Mouse (Mus musculus) stomach, embryonic 16.5 days (tissue): ENCODE results near the gene Kat2a. TPM values are rescaled to one million over a fixed set of nuclear protein-coding genes. Genes with fewer than 3 reads are reported as not detected.

Experiments
- ATAC-seq: fragments of 200-750 bp; cut with Nextera tagmentation; 2 replicates; pipeline ENCODE4 v1.8.0; 2017; ENCODE audit warnings: moderate number of reproducible peaks, moderate TSS enrichment; ENCODE audit not compliant: insufficient read depth, low FRiP score
- H3K27ac ChIP-seq: fragments of 300-500 bp; sonication (generic); 2 replicates; pipeline ENCODE4 v1.5.1; 2014; ENCODE audit warnings: low read length
- H3K27me3 ChIP-seq: fragments of 300-500 bp; sonication (generic); 2 replicates; pipeline ENCODE4 v1.6.1; 2014; ENCODE audit warnings: low read length, control low read depth, mixed read lengths; ENCODE audit not compliant: control insufficient read depth, insufficient read depth
- H3K36me3 ChIP-seq: fragments of 300-500 bp; sonication (generic); 2 replicates; pipeline ENCODE4 v1.6.1; 2014; ENCODE audit warnings: low read length; ENCODE audit not compliant: control insufficient read depth, insufficient read depth
- H3K4me1 ChIP-seq: fragments of 300-500 bp; sonication (generic); 2 replicates; pipeline ENCODE4 v1.6.1; 2014; ENCODE audit warnings: low read length, control low read depth, mixed read lengths; ENCODE audit not compliant: control insufficient read depth, insufficient read depth
- H3K4me2 ChIP-seq: fragments of 300-500 bp; sonication (generic); 2 replicates; pipeline ENCODE4 v1.6.1; 2014; ENCODE audit warnings: low read depth, low read length, mixed read lengths
- H3K4me3 ChIP-seq: fragments of 300-500 bp; sonication (generic); replicated peaks from 2 replicates; pipeline ENCODE4 v1.5.1; 2014; ENCODE audit warnings: mild to moderate bottlenecking, low read length
- H3K9ac ChIP-seq: fragments of 300-500 bp; sonication (generic); 2 replicates; pipeline ENCODE4 v1.6.1; 2014; ENCODE audit warnings: low read length
- H3K9me3 ChIP-seq: fragments of 300-500 bp; sonication (generic); replicated peaks from 2 replicates; pipeline ENCODE4 v1.6.1; 2016; ENCODE audit warnings: low read length, control low read depth; ENCODE audit not compliant: control insufficient read depth
- WGBS: fragments of 180-500 bp; shearing (Covaris S2); extraction: QIAGEN DNeasy Blood & Tissue Kit; methylation state at CpG from one replicate; pipeline ENCODE4 v1.1.7; 2014; 5-methylcytosine and 5-hydroxymethylcytosine counted together
- polyA plus RNA-seq: library from polyadenylated mRNA; unstranded; fragments of >200 nt; fragmentation: Nextera tagmentation; extraction: Ambion mirVana; gene quantifications from 2 replicates; pipeline ENCODE4 v1.2.1, GENCODE M21; 2015

Gene Kat2a
- polyA plus RNA-seq, 1 experiment from 2014 or later, result 40.6 TPM

DNA sequence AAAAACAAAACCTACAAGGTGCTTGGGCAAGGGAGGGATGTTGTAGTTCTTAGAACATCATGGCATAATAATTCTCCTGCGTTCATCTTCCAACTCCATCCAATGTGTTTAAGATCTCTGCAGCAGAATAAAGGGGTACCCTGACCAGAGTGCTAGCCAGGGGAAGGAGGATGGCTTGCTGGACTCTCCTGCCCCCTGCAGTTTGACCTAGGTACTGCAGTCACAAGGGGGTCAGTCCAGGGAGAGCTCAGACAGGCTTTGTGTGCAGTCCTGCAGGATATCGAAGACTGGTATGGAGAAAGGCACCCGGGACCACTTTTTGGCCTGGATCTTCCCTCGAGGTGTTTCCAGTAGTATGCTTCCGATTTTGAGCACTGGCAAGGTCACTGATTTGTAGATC is 17.3 kb downstream of the Kat2a start:
- peak; percentile 63; the same call in 1 of the 2 replicates for ATAC-seq

DNA sequence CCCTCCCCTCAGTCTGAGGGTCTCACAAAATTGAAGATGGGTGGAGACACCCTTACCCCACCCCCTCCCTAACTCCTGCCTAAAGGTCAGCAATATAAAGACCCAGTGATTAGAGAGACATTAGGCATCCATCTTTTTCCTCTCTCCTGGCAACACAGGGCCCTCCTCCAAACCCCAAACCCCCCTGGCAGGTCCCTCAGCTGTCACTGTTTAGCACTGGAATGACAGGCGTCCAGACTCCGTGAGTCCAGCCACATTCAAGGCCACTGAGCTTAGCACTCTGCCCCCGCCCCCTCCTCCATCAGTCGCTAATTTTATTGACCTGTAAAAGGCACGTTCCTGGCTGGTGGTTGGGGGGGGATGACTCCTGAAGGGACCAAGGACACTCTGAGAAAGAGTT is 19.1 kb downstream of the Kat2a start:
- ATAC-seq, result no peak
- 29% methylated on average over 5 of the region's 5 CpGs for WGBS
- H3K27ac ChIP-seq, result no peak overlapping the region
- H3K9ac ChIP-seq, result no peak overlapping the region
- no peak overlapping the region for H3K4me3 ChIP-seq
- no peaks in the 10 kb centered on the region for H3K9me3 ChIP-seq
- H3K36me3 ChIP-seq, result no peaks in the 10 kb centered on the region
- peaks cover 8% of the 10 kb centered on the region; the same call in 1 of the 2 replicates for H3K27me3 ChIP-seq
- H3K4me2 ChIP-seq, result no peak overlapping the region
- peaks cover 4% of the 10 kb centered on the region; the same call in 1 of the 2 replicates for H3K4me1 ChIP-seq

More for the DNA sequence above, 17.3 kb downstream of the Kat2a start:
- no peak overlapping the region for H3K9ac ChIP-seq
- H3K4me2 ChIP-seq, result no peak overlapping the region
- H3K9me3 ChIP-seq, result no peaks in the 10 kb centered on the region
- H3K27ac ChIP-seq, result no peak overlapping the region
- WGBS, result 35% methylated on average over 5 of the region's 5 CpGs
- no peaks in the 10 kb centered on the region for H3K36me3 ChIP-seq
- H3K4me3 ChIP-seq, result no peak overlapping the region
- H3K4me1 ChIP-seq, result peaks cover 4% of the 10 kb centered on the region; the same call in 1 of the 2 replicates
- peaks cover 8% of the 10 kb centered on the region; the same call in 1 of the 2 replicates for H3K27me3 ChIP-seq

DNA sequence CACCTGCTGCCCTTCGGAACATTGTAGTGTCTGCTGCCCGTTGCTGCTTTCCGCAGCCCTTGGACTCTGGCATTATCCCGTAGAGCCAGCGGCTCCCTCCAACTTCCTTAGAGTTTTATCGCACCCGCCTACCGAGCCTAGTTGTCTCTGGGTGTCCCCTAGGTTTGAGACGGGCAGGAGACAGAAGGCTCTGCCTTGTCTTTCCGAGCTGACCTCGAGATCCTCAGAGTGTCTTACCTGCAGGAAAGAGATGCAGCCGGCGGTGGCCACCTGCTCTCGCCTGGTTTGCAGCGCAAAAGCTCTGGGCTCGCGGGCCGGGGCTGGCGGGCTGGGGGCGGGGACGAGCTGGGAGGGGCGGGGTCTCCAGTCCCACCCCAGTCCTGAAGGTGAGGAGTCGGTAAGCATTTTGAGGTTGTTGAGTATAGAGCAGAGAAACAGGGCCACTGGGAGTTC is 20.1 kb downstream of the Kat2a start, which contains the start of gene Zfp385c:
TSS of gene Zfp385c (minus strand) at position 292 of the 453 bp plus-strand sequence.
- H3K4me3 ChIP-seq, result peak within 1 kb of the TSS; percentile 41
- peaks cover 8% of the 10 kb centered on the region; the same call in 1 of the 2 replicates for H3K27me3 ChIP-seq
- H3K27ac ChIP-seq, result no peak within 1 kb of the TSS
- peak within 1 kb of the TSS; percentile 23; the same call in 1 of the 2 replicates for H3K9ac ChIP-seq
- peak within 1 kb of the TSS; percentile 61 for H3K4me2 ChIP-seq
- under 1% methylated on average over 23 of the region's 23 CpGs for WGBS
- no peaks in the 10 kb centered on the region for H3K36me3 ChIP-seq
- H3K4me1 ChIP-seq, result peaks cover 4% of the 10 kb centered on the region; the same call in 1 of the 2 replicates
- no peaks in the 10 kb centered on the region for H3K9me3 ChIP-seq
- ATAC-seq, result no peak

DNA sequence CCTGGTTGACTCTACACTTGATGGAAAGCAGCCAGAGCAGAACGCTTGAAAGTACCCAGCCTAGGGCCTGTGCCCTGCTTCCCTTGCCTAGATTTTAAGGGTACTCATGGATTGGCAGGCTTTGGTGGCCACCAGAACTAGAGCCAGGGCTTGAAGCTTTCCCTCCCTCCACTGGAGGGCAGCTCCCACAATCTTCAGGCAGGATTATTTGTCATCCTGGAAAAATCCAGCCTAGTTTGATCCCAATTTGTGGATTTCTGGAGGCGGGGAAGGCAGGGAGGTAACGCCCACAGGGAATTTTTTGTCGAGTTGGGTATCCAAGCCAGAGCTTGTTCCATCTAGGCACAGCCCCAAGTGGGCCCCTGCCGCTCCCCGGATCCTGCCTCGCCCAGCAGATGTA is 21.9 kb downstream of the Kat2a start:
- Histone ChIP-seq H3K27me3 (peaks cover 8% of the 10 kb centered on the region; the same call in 1 of the 2 replicates), H3K9me3 (no peaks in the 10 kb centered on the region), H3K27ac (no peak overlapping the region), H3K9ac (no peak overlapping the region), H3K4me2 (no peak overlapping the region), H3K4me1 (peaks cover 4% of the 10 kb centered on the region; the same call in 1 of the 2 replicates), H3K4me3 (no peak overlapping the region), H3K36me3 (no peaks in the 10 kb centered on the region)
- 68% methylated on average over 7 of the region's 7 CpGs for WGBS
- no peak for ATAC-seq

- Histone ChIP-seq H3K27ac (no peak overlapping the region), H3K4me2 (no peak overlapping the region), H3K9ac (no peak overlapping the region), H3K4me3 (no peak overlapping the region), H3K9me3 (no peaks in the 10 kb centered on the region), H3K36me3 (no peaks in the 10 kb centered on the region), H3K4me1 (peaks cover 4% of the 10 kb centered on the region; the same call in 1 of the 2 replicates), H3K27me3 (peaks cover 8% of the 10 kb centered on the region; the same call in 1 of the 2 replicates)
- 74% methylated on average over 4 of the region's 4 CpGs for WGBS
- no peak for ATAC-seq
These were observed 23.8 kb downstream of the Kat2a start for GRCm38 (mm10) chr11:100688443-100688842.

DNA sequence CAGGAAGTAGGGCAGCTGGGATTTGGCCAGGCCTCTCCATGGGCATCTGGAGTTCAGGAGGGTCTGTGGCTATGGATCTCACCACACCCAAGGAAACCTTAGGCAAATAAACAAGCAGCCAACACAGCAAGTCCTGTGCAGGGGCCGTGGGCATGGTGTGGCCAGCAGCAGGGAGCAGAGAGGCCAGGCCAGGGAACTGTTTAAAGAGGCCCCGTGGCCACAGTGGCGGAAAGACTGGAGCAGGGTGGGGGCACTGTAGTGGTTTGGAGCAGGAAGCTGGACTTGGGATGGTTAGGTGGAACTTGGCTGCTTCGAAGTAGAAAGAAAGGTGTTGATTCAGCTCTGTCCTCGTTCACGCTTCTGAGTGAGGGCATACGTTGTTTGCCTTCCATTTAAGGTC is 25.0 kb downstream of the Kat2a start:
- H3K27ac ChIP-seq, result no peak overlapping the region
- no peak overlapping the region for H3K9ac ChIP-seq
- H3K27me3 ChIP-seq, result no peaks in the 10 kb centered on the region
- H3K4me1 ChIP-seq, result peaks cover 3% of the 10 kb centered on the region; the same call in 1 of the 2 replicates
- H3K4me3 ChIP-seq, result no peak overlapping the region
- H3K36me3 ChIP-seq, result no peaks in the 10 kb centered on the region
- 62% methylated on average over 7 of the region's 7 CpGs for WGBS
- no peaks in the 10 kb centered on the region for H3K9me3 ChIP-seq
- H3K4me2 ChIP-seq, result no peak overlapping the region
- no peak for ATAC-seq

DNA sequence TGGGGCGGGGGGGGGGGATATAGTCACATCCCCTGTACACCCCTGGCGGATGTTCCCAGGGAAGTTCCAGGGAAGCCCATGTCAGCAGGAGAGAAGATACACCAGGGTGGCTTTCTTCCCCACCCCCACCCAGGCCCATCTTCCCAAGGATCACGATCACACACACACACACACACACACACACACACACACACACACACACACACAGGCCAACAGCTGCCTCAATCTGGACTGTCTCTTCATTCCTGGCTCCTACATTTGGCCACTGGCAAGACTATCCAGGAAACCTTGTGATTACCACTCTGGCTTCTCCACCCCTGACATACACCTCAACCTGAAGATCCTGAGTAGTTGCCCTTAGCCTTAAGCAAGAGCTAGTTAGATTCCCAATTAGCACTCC is 26.9 kb downstream of the Kat2a start:
- Histone ChIP-seq H3K4me1 (no peaks in the 10 kb centered on the region), H3K9ac (no peak overlapping the region), H3K27ac (no peak overlapping the region), H3K36me3 (no peaks in the 10 kb centered on the region), H3K4me3 (no peak overlapping the region), H3K9me3 (no peaks in the 10 kb centered on the region), H3K4me2 (no peak overlapping the region), H3K27me3 (no peaks in the 10 kb centered on the region)
- ATAC-seq, result no peak
- WGBS, result 70% methylated on average over 2 of the region's 3 CpGs

DNA sequence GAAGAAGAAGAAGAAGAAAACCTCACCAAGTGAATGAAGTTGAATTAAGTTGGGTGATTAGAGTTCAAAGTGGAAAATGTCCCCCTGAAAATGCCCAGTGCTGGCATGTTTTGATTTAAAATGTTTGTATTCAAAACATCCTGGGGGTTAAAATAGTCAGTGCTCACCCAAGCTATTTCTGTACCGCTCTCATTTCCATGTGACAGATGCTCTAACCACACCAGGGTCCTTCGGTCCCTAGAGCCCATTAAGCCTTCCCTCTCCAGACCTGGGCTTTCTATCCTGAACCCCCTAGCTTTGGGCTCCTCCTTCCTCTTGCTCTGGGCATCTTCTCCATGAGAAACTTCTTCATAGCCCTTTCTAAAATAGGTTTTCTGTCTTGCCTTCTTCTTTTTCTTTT is 28.2 kb downstream of the Kat2a start:
- no peak overlapping the region for H3K27ac ChIP-seq
- H3K4me3 ChIP-seq, result no peak overlapping the region
- ATAC-seq, result no peak
- H3K4me2 ChIP-seq, result no peak overlapping the region
- 78% methylated on average over 2 of the region's 2 CpGs for WGBS
- H3K36me3 ChIP-seq, result no peaks in the 10 kb centered on the region
- H3K27me3 ChIP-seq, result no peaks in the 10 kb centered on the region
- H3K4me1 ChIP-seq, result no peaks in the 10 kb centered on the region
- H3K9me3 ChIP-seq, result no peaks in the 10 kb centered on the region
- H3K9ac ChIP-seq, result no peak overlapping the region

DNA sequence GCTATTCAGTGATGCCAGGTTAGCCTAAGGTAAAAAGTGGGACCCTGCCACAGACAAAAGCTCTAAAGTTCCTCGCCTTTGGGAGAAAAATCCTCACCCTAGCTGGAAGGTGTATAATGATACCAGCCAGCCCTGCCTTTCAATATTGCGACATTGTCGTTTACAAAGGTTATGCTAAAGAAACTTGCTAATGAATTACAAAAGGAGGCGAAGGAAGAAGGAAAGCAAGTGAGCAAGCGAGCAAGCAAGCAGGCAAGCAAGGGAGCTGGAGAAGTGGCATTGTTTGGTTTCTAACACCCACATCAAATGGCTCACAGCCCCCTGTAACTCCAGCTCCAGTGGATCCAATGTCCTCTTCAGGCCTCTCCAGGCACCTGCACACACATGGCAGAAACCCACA is 29.7 kb downstream of the Kat2a start:
- Histone ChIP-seq H3K27me3 (no peaks in the 10 kb centered on the region), H3K36me3 (no peaks in the 10 kb centered on the region), H3K4me3 (no peak overlapping the region), H3K9me3 (no peaks in the 10 kb centered on the region), H3K27ac (no peak overlapping the region), H3K4me2 (no peak overlapping the region), H3K9ac (no peak overlapping the region), H3K4me1 (no peaks in the 10 kb centered on the region)
- WGBS, result 79% methylated on average over 5 of the region's 5 CpGs
- ATAC-seq, result no peak
